Mouse (Mus musculus): ENCODE results near the gene Rhob. TPM values are rescaled to one million over a fixed set of nuclear protein-coding genes. Genes with fewer than 3 reads are reported as not detected.

The Rhob gene
- polyA plus RNA-seq, 1 experiment = 130 TPM

- Histone ChIP-seq H3K79me3 (ENCODE audit: low read depth) (no peaks in the 10 kb centered on the region), H3K4me3 (ENCODE audit: insufficient read depth, poor library complexity, severe bottlenecking) (no peak overlapping the region), H3ac (ENCODE audit: control insufficient read depth, insufficient read length, low read depth) (no peak overlapping the region), H3K36me3 (ENCODE audit: control insufficient read depth, insufficient read depth) (no peaks in the 10 kb centered on the region), H3K79me2 (ENCODE audit: control insufficient read depth, insufficient read depth) (no peaks in the 10 kb centered on the region), H3K27me3 (ENCODE audit: control insufficient read depth, insufficient read depth, insufficient read length) (no peaks in the 10 kb centered on the region)
- TF ChIP-seq MAX (IDR thresholded peaks at IDR 0.05) (no peak), MYOD1 (IDR thresholded peaks at IDR 0.05; ENCODE audit: control insufficient read depth, insufficient read length, low read depth) (no peak), FOSL1 (IDR thresholded peaks at IDR 0.05; ENCODE audit: insufficient read depth, low read length, poor library complexity, severe bottlenecking) (no peak), MYOG (IDR thresholded peaks at IDR 0.05; ENCODE audit: control insufficient read depth, extremely low read depth, insufficient read length) (no peak), CTCF (IDR thresholded peaks at IDR 0.05; ENCODE audit: control insufficient read depth, insufficient read depth, insufficient read length) (no peak), CEBPB (IDR thresholded peaks at IDR 0.05; ENCODE audit: low read depth) (no peak), USF1 (IDR thresholded peaks at IDR 0.05; ENCODE audit: low read depth) (no peak)
These were observed 19.8 kb upstream of the Rhob start for GRCm38 (mm10) chr12:8519431-8520160.

- TF ChIP-seq MAX (IDR thresholded peaks at IDR 0.05) = peak; percentile 71
- peak; percentile 78 for TF ChIP-seq USF1 (IDR thresholded peaks at IDR 0.05; ENCODE audit: low read depth)
- TF ChIP-seq FOSL1 (IDR thresholded peaks at IDR 0.05; ENCODE audit: insufficient read depth, low read length, poor library complexity, severe bottlenecking) = peak; percentile 86
- peak; percentile 81 for TF ChIP-seq MYOD1 (IDR thresholded peaks at IDR 0.05; ENCODE audit: control insufficient read depth, insufficient read length, low read depth)
- TF ChIP-seq CEBPB (IDR thresholded peaks at IDR 0.05; ENCODE audit: low read depth) = no peak
- H3K79me2 ChIP-seq (ENCODE audit: control insufficient read depth, insufficient read depth) = no peaks in the 10 kb centered on the region
- H3ac ChIP-seq (ENCODE audit: control insufficient read depth, insufficient read length, low read depth) = peak overlapping the region; percentile 47
- H3K36me3 ChIP-seq (ENCODE audit: control insufficient read depth, insufficient read depth) = no peaks in the 10 kb centered on the region
- H3K27me3 ChIP-seq (ENCODE audit: control insufficient read depth, insufficient read depth, insufficient read length) = no peaks in the 10 kb centered on the region
- H3K79me3 ChIP-seq (ENCODE audit: low read depth) = no peaks in the 10 kb centered on the region
- H3K4me3 ChIP-seq (ENCODE audit: insufficient read depth, poor library complexity, severe bottlenecking) = no peak overlapping the region
These were observed 11.5 kb upstream of the Rhob start for GRCm38 (mm10) chr12:8511037-8511882.

- H3K79me2 ChIP-seq (ENCODE audit: control insufficient read depth, insufficient read depth) = no peaks in the 10 kb centered on the region
- no peaks in the 10 kb centered on the region for H3K79me3 ChIP-seq (ENCODE audit: low read depth)
- no peak overlapping the region for H3ac ChIP-seq (ENCODE audit: control insufficient read depth, insufficient read length, low read depth)
- no peak overlapping the region for H3K4me3 ChIP-seq (ENCODE audit: insufficient read depth, poor library complexity, severe bottlenecking)
- no peaks in the 10 kb centered on the region for H3K27me3 ChIP-seq (ENCODE audit: control insufficient read depth, insufficient read depth, insufficient read length)
- H3K36me3 ChIP-seq (ENCODE audit: control insufficient read depth, insufficient read depth) = no peaks in the 10 kb centered on the region
- TF ChIP-seq CEBPB (IDR thresholded peaks at IDR 0.05; ENCODE audit: low read depth) (no peak), MYOD1 (IDR thresholded peaks at IDR 0.05; ENCODE audit: control insufficient read depth, insufficient read length, low read depth) (no peak), FOSL1 (IDR thresholded peaks at IDR 0.05; ENCODE audit: insufficient read depth, low read length, poor library complexity, severe bottlenecking) (no peak), CTCF (IDR thresholded peaks at IDR 0.05; ENCODE audit: control insufficient read depth, insufficient read depth, insufficient read length) (no peak), MAX (IDR thresholded peaks at IDR 0.05) (no peak), USF1 (IDR thresholded peaks at IDR 0.05; ENCODE audit: low read depth) (no peak), MYOG (IDR thresholded peaks at IDR 0.05; ENCODE audit: control insufficient read depth, extremely low read depth, insufficient read length) (no peak)
These were observed 10.6 kb upstream of the Rhob start for GRCm38 (mm10) chr12:8510317-8510988.

GRCm38 (mm10) chr12:8509693-8510092 lies 9.9 kb upstream of the Rhob start:
- Histone ChIP-seq H3ac (ENCODE audit: control insufficient read depth, insufficient read length, low read depth) (no peak overlapping the region), H3K79me2 (ENCODE audit: control insufficient read depth, insufficient read depth) (no peaks in the 10 kb centered on the region), H3K79me3 (ENCODE audit: low read depth) (no peaks in the 10 kb centered on the region), H3K4me3 (ENCODE audit: insufficient read depth, poor library complexity, severe bottlenecking) (no peak overlapping the region), H3K27me3 (ENCODE audit: control insufficient read depth, insufficient read depth, insufficient read length) (no peaks in the 10 kb centered on the region), H3K36me3 (ENCODE audit: control insufficient read depth, insufficient read depth) (no peaks in the 10 kb centered on the region)
- TF ChIP-seq FOSL1 (IDR thresholded peaks at IDR 0.05; ENCODE audit: insufficient read depth, low read length, poor library complexity, severe bottlenecking) (no peak), CTCF (IDR thresholded peaks at IDR 0.05; ENCODE audit: control insufficient read depth, insufficient read depth, insufficient read length) (no peak), CEBPB (IDR thresholded peaks at IDR 0.05; ENCODE audit: low read depth) (peak; percentile 94), MYOD1 (IDR thresholded peaks at IDR 0.05; ENCODE audit: control insufficient read depth, insufficient read length, low read depth) (peak; percentile 19), MAX (IDR thresholded peaks at IDR 0.05) (peak; percentile 60), MYOG (IDR thresholded peaks at IDR 0.05; ENCODE audit: control insufficient read depth, extremely low read depth, insufficient read length) (no peak), USF1 (IDR thresholded peaks at IDR 0.05; ENCODE audit: low read depth) (no peak)

GRCm38 (mm10) chr12:8506954-8507707 lies 7.3 kb upstream of the Rhob start:
- Histone ChIP-seq H3K27me3 (ENCODE audit: control insufficient read depth, insufficient read depth, insufficient read length) (no peaks in the 10 kb centered on the region), H3K36me3 (ENCODE audit: control insufficient read depth, insufficient read depth) (no peaks in the 10 kb centered on the region), H3ac (ENCODE audit: control insufficient read depth, insufficient read length, low read depth) (no peak overlapping the region), H3K4me3 (ENCODE audit: insufficient read depth, poor library complexity, severe bottlenecking) (no peak overlapping the region), H3K79me3 (ENCODE audit: low read depth) (no peaks in the 10 kb centered on the region), H3K79me2 (ENCODE audit: control insufficient read depth, insufficient read depth) (no peaks in the 10 kb centered on the region)
- TF ChIP-seq MYOG (IDR thresholded peaks at IDR 0.05; ENCODE audit: control insufficient read depth, extremely low read depth, insufficient read length) (no peak), MAX (IDR thresholded peaks at IDR 0.05) (no peak), CEBPB (IDR thresholded peaks at IDR 0.05; ENCODE audit: low read depth) (no peak), USF1 (IDR thresholded peaks at IDR 0.05; ENCODE audit: low read depth) (no peak), MYOD1 (IDR thresholded peaks at IDR 0.05; ENCODE audit: control insufficient read depth, insufficient read length, low read depth) (no peak), CTCF (IDR thresholded peaks at IDR 0.05; ENCODE audit: control insufficient read depth, insufficient read depth, insufficient read length) (no peak), FOSL1 (IDR thresholded peaks at IDR 0.05; ENCODE audit: insufficient read depth, low read length, poor library complexity, severe bottlenecking) (no peak)
